8 mouse cellular contexts compared by ENCODE assay signal in the genomic region with DNA sequence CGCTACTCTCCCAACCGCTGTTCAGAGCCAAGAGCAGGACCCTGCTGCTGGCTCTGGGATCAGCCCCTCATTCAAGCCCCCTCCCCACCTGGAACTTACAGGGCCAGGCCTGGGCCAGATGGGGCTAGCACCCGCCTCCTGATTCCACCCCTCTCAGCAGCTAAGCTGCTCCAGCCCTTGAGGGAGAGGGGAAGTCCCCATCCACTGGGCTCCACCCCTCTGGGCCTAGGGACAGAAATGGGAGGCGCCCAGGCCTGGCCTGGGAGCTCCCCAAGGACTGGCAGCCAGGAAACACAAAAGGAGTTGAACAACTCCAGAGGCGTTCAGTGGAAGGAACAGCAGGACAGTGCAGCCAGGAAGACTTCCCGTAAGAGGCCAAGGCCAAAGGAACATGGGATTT. TPM values are rescaled to one million over a fixed set of nuclear protein-coding genes. Genes with fewer than 3 reads are reported as not detected.
DNase-seq lines count a peak whose midpoint lies in the region; ATAC-seq and TF ChIP-seq lines count a peak whose summit lies in the region.

No protein-coding gene starts in this region.

- peak; percentile 22 for DNase-seq in thymus, adult 2 months
- no peak for DNase-seq in thymus, postnatal 4 days
- peak; percentile 69 for DNase-seq in embryo, embryonic 11 days
- peak; percentile 99 for DNase-seq in heart, adult 11 months
- peak; percentile 45 for DNase-seq in urinary bladder, adult 2 months (ENCODE audit: low spot score)

- peaks cover 9% of the 10 kb centered on the region; the same call in 1 of the 2 replicates for H3K27me3 ChIP-seq in thymus, adult 2 months (ENCODE audit: control insufficient read depth, insufficient read depth, low read length)
- H3K27me3 ChIP-seq in intestine, embryonic 16.5 days (replicated peaks; ENCODE audit: control insufficient read depth, insufficient read depth, low read length) = peaks cover 31% of the 10 kb centered on the region
- H3K27me3 ChIP-seq in limb, embryonic 15.5 days = peaks cover 76% of the 10 kb centered on the region
- no peaks in the 10 kb centered on the region for H3K27me3 ChIP-seq in midbrain, embryonic 16.5 days (ENCODE audit: control insufficient read depth, insufficient read depth, low read depth, low read length)

- no peaks in the 10 kb centered on the region for H3K36me3 ChIP-seq in thymus, adult 2 months (ENCODE audit: control insufficient read depth, insufficient read depth, low read length)
- H3K36me3 ChIP-seq in intestine, embryonic 16.5 days (ENCODE audit: control insufficient read depth, insufficient read depth, low read length) = no peaks in the 10 kb centered on the region
- no peaks in the 10 kb centered on the region for H3K36me3 ChIP-seq in limb, embryonic 15.5 days
- no peaks in the 10 kb centered on the region for H3K36me3 ChIP-seq in midbrain, embryonic 16.5 days (ENCODE audit: control insufficient read depth, insufficient read depth, low read length)

- no peaks in the 10 kb centered on the region for H3K9me3 ChIP-seq in intestine, embryonic 16.5 days (ENCODE audit: control insufficient read depth, low read length)
- no peaks in the 10 kb centered on the region for H3K9me3 ChIP-seq in limb, embryonic 15.5 days
- H3K9me3 ChIP-seq in midbrain, embryonic 16.5 days (replicated peaks; ENCODE audit: control insufficient read depth, low read length, poor library complexity, severe bottlenecking) = no peaks in the 10 kb centered on the region

- H3K4me2 ChIP-seq in intestine, embryonic 16.5 days (ENCODE audit: low read depth, low read length) = peak overlapping the region; percentile 99
- H3K4me2 ChIP-seq in limb, embryonic 15.5 days = peak overlapping the region; percentile 95
- peak overlapping the region; percentile 91 for H3K4me2 ChIP-seq in midbrain, embryonic 16.5 days (ENCODE audit: low read length)

- WGBS in thymus, adult 2 months = 30% methylated on average over 6 of the region's 6 CpGs
- 8% methylated on average over 6 of the region's 6 CpGs for WGBS in intestine, embryonic 16.5 days
- WGBS in limb, embryonic 15.5 days = 11% methylated on average over 4 of the region's 6 CpGs
- WGBS in midbrain, embryonic 16.5 days = 7% methylated on average over 4 of the region's 6 CpGs

- H3K4me1 ChIP-seq in thymus, adult 2 months (replicated peaks; ENCODE audit: control insufficient read depth, insufficient read depth, low read length) = peaks cover 27% of the 10 kb centered on the region
- H3K4me1 ChIP-seq in intestine, embryonic 16.5 days (ENCODE audit: control insufficient read depth, insufficient read depth, low read length) = peaks cover 22% of the 10 kb centered on the region
- H3K4me1 ChIP-seq in limb, embryonic 15.5 days = peaks cover 44% of the 10 kb centered on the region
- peaks cover 53% of the 10 kb centered on the region for H3K4me1 ChIP-seq in midbrain, embryonic 16.5 days (ENCODE audit: control insufficient read depth, insufficient read depth, low read length)

- no peak overlapping the region for H3K27ac ChIP-seq in thymus, adult 2 months (ENCODE audit: control insufficient read depth, insufficient read depth, low read length)
- H3K27ac ChIP-seq in intestine, embryonic 16.5 days (ENCODE audit: low read length) = peak overlapping the region; percentile 28
- no peak overlapping the region for H3K27ac ChIP-seq in limb, embryonic 15.5 days
- H3K27ac ChIP-seq in midbrain, embryonic 16.5 days (ENCODE audit: low read length) = peak overlapping the region; percentile 69

- no peak for TF ChIP-seq CTCF in thymus, adult 2 months (IDR thresholded peaks at IDR 0.05; ENCODE audit: borderline replicate concordance, control insufficient read depth, extremely low read depth, insufficient read depth, low read length, poor library complexity)

- no peak overlapping the region for H3K4me3 ChIP-seq in thymus, adult 2 months (ENCODE audit: control insufficient read depth, insufficient read depth, low read length)
- H3K4me3 ChIP-seq in intestine, embryonic 16.5 days (ENCODE audit: low read length) = peak overlapping the region; percentile 55
- H3K4me3 ChIP-seq in limb, embryonic 15.5 days = peak overlapping the region; percentile 47
- peak overlapping the region; percentile 61 for H3K4me3 ChIP-seq in midbrain, embryonic 16.5 days (ENCODE audit: low read depth, low read length)

- peak; percentile 79 for ATAC-seq in intestine, embryonic 16.5 days
- peak; percentile 54 for ATAC-seq in limb, embryonic 15.5 days (ENCODE audit: insufficient number of reproducible peaks, low FRiP score, low TSS enrichment, low read depth)
- ATAC-seq in midbrain, embryonic 16.5 days = peak; percentile 33

- H3K9ac ChIP-seq in intestine, embryonic 16.5 days (ENCODE audit: low read depth, low read length) = peak overlapping the region; percentile 73
- H3K9ac ChIP-seq in limb, embryonic 15.5 days = 0 out of 2 replicates have a peak overlapping the region, but pooled peaks have one; percentile 33
- H3K9ac ChIP-seq in midbrain, embryonic 16.5 days (ENCODE audit: low read depth, low read length) = peak overlapping the region; percentile 66

- no peak for TF ChIP-seq POLR2A in thymus, adult 2 months (IDR thresholded peaks at IDR 0.05; ENCODE audit: control insufficient read depth, extremely low read depth, insufficient read depth, low read length, poor library complexity)

RNA-seq across cellular contexts. Expression of a gene that starts 4.0 kb away (rescaled TPM):
- 0.47 and 0.82 TPM in 2 replicates for polyA plus RNA-seq in thymus, adult 2 months (2012; rRNA removed)
- polyA plus RNA-seq in intestine, embryonic 16.5 days (2015; fragmentation: Nextera tagmentation; extraction: Ambion mirVana) = 0.11 and 0.12 TPM in 2 replicates
- 0.17 and 0.22 TPM in 2 replicates for polyA plus RNA-seq in limb, embryonic 15.5 days (2015; fragmentation: Nextera tagmentation; extraction: Ambion mirVana)
- polyA plus RNA-seq in midbrain, embryonic 16.5 days (2015; fragmentation: Nextera tagmentation; extraction: Ambion mirVana) = 1.1 and 1.4 TPM in 2 replicates
- 2.2 and 2.6 TPM in 2 replicates for polyA plus RNA-seq in urinary bladder, adult 2 months (2012; rRNA removed)

Comparison
In these comparisons a context has a peak if more than half of its experiments do, and no peak if none do; other contexts are left out.
1. H3K27ac ChIP-seq: peak in intestine, embryonic 16.5 days (single experiment) and midbrain, embryonic 16.5 days (single experiment); none in thymus, adult 2 months (single experiment) and limb, embryonic 15.5 days (single experiment).
2. Peak in every context shown above with its lines, with median percentiles within 50 percentile points of each other: ATAC-seq, H3K4me2 ChIP-seq and H3K9ac ChIP-seq.